Mouse (Mus musculus): ENCODE data around the gene Map4.
A peak's percentile ranks its signal among the peaks of the same experiment; 100 is the strongest.
"Not testable (repeated sequence)": the region's sequence is repeated elsewhere in the genome, so short reads cannot be mapped to it uniquely, and the experiment has no call there.

Gene Map4

DNA sequence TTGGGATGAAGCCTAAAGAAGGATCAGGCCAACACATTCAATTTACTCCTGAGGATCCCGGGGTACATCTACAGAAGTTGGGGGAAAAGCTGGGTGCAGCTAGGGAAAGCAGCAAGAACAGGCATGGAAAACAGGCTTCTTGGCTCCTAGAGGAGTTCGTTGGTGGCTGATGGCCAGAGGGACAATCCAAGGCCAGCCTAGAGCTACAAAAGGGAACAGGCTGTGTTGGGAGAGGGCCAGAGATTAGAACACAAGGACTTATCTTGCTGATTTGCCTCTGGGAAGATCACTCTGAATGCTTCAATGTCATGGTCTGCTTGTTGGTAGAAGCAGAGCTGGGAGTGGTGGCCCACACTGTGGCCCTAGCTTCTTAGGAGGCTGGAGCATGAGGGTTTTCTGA is 13.3 kb upstream of the Map4 start:
- DNase-seq (ENCODE audit: low spot score), result peak; percentile 23

DNA sequence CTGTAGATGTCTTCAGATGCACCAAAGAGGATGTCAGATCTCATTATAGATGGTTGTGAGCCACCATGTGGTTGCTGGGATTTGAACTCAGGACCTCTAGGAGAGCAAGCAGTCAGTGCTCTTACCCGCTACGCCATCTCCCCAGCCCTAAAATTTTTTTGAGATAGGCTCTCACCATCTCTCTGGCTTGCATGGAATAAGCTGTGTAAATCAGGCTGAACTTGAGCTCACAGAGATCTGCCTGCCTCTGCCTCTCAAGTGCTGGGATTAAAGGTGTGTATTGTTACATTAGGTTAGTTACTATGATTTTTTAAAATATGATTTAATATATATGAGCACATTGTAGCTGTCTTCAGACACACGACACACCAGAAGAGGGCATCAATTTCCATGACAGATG is 2.1 kb upstream of the Map4 start:
- DNase-seq (ENCODE audit: low spot score), result no peak

DNA sequence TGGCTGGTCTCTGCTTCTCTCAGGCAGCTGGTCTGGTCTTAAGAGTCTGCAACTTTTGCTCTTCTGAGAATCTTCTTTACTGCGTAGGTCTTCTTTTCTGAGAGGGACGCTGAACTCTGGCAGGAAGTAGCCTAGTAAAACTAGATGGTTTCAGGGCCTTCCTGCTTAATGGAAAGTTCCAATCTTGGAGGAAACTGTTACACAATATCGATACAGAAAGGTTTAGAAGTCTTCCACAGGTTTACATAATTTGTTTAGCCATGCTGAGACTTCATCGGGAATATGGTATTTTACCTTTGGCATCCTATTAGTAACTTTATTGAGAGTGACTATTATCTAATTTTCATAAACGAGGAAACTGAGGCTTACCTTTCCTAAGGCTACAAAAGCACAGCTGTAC is 1.2 kb upstream of the Map4 start:
- DNase-seq (ENCODE audit: low spot score), result no peak

DNA sequence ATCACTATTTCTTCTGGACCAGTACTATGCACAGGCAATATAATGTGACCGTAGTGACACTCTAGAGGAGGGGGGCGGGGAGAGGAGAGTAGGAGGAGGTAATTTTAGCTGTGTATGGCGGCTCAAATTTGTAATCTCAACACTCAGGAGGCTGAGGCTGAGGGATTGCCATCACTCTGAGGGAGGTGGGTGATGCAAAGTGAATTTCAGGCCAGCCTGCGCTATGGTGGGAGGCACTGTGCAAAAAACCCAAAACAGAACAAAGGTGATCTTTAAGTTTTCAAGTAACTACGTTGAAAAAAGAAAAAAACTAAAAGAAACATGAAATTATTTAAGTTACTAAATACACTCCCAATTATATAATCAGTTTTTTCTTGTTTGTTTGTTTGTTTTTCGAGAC is 508 bp upstream of the Map4 start:
- DNase-seq (ENCODE audit: low spot score), result no peak

DNA sequence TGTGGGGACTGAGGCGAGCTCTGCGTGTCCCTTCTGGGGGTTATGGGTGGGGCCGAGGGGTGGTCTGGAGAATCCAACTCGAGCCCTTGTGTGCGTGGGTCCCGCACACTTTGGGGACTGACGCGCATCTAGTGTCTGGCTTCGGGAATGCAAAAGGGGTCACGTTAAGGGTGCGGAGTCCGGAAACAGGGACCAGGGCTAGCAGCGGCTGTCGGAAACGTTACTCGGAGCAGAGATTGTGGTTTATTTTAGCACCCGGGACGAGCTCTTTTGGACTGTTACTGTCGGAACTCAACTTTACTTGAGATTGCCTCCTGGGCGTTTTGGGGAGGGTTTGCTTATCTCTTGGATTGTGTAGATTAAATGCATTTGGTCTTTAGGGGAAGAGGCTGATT is 1.1 kb downstream of the Map4 start:
- peak; percentile 18 for DNase-seq (ENCODE audit: low spot score)

DNA sequence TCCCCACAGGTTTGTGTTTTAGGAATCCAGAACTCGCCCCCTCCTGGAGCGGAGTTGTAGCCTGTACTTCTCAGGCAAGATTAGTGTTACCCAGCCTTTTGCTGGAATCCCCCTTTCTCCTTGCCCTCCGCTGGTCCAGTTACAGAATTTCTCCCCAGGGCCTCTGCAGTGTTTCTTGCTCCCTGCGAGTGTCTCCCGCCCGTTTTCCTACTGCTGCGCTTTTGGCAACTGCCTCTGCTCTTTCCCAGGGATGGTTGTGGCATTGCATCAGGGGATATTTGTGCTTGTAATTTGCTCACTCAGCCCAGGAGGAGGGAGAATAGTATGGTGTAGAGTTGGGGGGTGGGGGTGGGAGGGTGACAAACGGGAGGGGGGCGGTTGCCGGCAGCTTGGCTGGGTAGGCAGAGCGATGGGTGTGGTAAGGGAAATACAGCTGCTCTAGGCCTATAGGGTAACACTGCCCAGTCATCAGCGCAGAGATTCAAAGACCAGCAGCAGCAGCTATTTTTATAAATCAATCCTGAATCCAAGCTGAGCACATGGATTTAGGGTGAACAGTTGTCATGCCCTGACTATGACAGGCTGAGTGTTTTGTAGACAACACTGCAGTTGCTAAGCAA is 1.6 kb downstream of the Map4 start:
- DNase-seq (ENCODE audit: low spot score), result peak; percentile 50

DNA sequence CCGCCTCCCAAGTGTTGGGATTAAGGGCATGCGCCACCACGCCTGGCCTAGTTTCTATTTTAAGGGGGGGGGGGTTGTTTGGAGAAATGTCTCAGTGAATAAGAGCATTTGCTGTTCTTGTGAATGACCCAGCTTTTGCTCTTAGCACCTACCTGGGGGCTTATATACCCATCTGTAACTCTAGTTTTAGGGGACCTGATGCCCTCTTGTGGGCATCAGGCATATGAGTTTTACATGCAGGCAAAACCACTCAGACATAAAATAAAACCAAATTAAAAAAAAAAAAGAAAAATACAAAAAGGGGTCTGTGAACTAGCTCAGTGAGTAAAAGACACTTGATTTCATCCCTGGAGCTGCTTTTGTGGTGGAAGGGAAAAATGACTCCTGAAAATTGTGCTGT is 8.1 kb downstream of the Map4 start:
- no peak for DNase-seq (ENCODE audit: low spot score)

DNA sequence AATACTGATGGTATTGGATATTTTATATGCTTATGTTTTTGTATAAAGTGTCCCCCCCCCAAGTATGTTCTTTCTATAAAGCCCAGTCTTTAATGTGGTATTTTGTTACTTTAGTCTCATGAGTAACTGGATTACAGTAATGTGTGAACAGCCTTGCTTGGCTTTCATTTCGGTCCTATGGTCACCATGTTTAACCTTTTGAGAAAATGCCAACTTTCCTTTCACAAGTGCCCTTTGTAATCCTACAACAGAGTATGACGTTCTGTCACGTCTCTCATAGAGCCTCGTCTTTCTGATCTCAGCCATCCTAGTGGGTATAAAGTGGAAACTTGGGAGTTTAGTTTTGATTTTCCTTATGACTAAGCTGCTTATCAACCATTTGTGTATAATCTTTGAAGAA is 11.5 kb downstream of the Map4 start:
- DNase-seq (ENCODE audit: low spot score), result no peak

DNA sequence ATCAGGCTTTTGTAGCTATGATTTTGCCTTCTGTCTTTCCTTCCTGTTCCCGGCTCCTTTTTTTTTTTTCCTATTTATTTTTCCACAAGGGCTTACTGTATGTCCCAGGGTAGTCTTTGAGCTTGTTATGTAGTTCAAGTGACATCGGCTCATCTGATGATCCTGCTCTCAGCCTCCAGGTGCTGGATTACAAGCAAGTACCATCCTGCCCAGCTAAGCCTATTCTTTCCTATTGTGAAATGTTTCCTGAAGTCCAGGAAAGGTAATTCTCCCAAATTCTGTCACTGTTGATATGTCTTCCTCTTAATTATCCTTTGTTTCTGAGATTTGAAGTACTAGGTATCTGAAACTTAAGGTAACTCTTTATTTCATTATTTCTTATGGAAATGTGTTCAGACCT is 13.5 kb downstream of the Map4 start:
- no peak for DNase-seq (ENCODE audit: low spot score)

DNA sequence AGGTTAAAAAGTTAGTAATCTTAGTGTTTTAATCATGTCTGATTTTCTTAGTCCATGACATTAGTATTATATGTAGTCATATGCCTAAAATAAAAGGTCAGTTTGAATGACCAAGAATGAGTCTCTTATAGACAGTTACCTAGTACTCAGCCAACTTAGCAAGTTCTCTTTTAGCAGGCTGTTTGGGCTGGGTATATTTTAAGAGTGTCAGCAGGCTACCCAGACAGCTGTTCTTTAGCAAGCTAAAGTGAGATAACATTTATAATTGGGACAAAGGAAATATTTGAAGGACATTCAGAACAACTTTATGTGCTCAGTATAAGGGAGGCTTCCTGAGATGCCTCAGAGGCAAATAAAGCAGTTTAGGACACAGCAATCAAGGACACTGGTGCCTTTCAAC is 17.3 kb downstream of the Map4 start:
- no peak for DNase-seq (ENCODE audit: low spot score)

DNA sequence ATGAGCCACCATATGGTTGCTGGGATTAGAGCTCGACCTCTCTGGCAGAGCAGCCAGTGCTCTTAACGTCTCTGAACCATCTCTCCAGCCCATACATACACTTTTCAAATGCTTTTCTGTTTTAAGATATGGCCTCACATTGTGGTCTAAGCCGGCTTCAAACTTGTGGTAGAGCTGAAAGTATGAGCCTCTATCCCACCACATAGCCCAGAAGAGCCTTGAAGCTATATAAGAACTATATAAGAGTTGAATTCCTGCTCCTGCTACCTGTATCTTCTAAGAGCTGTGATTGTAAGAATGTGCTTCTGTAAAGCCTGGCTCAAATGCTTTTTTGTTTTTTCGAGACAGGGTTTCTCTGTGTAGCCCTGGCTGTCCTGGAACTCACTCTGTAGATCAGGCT is 18.5 kb downstream of the Map4 start:
- DNase-seq (ENCODE audit: low spot score), result no peak

DNA sequence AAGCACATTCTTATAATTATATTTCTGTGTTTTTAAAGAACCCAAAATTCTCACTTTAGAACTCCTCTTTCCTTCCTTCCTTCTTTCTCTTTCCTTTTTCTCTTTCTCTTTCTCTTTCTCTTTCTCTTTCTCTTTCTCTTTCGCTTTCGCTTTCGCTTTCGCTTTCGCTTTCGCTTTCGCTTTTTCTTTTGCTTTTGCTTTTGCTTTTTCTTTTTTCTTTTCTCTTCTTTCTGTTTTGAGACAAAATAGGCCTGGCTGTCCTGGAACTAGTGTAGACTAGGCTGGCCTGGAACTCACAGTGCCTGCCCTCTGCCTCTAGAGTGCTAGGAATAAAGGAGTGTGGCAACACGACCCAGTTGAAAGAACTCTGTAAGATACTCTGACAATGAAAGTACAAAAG is 22.3 kb downstream of the Map4 start:
- no peak for DNase-seq (ENCODE audit: low spot score)

DNA sequence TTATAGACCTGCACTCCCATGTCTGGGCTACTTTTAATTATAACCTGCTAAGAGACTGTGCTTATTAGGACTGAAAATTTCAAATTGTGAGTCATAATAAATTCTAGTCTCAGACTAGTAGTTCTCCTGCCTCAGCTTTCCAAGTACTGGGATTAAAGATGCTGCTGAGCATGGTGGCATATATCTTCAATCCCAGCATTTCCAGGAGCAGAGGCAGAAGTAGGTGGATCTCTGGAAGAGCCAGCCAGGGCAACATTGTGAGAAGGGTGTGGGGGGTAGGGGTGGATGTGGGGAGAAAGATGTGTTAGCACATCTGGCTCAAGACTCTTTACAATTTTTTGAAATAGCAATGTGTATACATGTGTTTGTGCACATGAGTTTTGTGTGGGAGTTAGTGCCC is 23.4 kb downstream of the Map4 start:
- DNase-seq (ENCODE audit: low spot score), result no peak

DNA sequence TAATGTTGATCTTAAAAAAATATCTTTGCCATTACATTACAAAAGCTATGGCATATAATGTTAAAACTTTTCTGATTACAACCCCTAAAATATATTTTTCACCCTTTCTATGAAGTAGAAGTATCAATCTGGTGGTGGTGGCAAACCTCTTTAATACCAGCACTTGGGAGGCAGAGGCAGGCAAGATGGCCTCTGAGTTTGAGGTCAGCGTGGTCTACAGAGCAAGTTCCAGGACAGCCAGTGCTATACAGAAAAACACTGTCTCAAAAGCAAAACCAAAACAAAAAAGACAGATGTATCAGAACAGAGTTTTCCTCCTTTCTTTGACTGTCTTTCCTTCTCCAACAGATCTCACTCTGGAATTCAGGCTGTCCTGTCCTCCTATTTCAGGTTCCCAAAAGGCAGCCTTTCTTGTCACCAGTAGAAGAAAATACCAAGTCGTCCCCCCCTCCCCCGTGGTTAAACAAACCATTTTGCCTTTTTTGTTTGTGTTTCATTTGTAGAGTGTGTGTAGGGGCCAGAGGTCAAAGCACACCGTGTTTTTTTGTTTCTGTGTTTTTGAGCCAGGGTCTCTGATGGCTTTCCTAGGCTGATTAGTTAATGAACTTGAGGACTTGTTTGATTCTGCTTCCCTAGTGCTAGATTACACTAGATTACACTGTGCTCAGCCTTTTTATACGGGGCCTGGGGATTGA is 28.3 kb downstream of the Map4 start:
- DNase-seq (ENCODE audit: low spot score), result no peak

DNA sequence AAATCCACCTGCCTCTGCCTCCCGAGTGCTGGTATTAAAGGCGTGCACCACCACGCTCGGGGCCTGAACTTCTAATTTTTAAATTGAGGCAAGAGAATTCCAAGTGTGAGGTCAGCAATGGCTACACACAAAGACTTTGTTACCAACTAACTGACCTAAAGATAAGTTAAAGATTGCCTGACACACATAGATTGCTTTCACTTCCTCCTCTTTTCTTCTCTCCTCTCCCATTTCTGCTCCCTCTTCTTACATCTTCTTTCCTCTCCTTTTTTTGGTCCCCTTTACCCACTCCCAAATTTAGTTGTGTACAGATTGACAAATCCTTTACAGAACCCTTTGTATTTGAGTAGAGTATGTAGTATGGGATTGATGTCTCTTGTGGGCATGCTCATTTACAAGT is 29.3 kb downstream of the Map4 start:
- DNase-seq (ENCODE audit: low spot score), result no peak

DNA sequence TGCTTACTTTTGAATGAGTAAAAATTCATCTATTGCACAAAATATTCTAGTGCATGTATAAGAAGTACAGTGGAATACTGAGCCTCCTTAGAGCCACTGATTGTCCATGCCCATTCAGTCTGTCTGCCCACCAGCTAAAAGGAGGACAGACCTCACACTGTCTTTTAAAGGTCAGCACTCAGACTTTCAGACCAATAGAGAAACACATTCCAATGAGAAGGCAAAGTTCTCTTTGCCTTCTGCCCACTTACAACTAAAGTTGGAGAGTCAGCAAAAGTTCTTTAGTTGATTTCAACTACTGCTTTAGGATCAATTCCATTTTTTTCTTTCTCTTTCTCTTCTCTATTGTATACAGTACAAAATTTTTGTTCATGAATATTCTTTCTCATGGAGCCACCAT is 33.5 kb downstream of the Map4 start:
- no peak for DNase-seq (ENCODE audit: low spot score)

DNA sequence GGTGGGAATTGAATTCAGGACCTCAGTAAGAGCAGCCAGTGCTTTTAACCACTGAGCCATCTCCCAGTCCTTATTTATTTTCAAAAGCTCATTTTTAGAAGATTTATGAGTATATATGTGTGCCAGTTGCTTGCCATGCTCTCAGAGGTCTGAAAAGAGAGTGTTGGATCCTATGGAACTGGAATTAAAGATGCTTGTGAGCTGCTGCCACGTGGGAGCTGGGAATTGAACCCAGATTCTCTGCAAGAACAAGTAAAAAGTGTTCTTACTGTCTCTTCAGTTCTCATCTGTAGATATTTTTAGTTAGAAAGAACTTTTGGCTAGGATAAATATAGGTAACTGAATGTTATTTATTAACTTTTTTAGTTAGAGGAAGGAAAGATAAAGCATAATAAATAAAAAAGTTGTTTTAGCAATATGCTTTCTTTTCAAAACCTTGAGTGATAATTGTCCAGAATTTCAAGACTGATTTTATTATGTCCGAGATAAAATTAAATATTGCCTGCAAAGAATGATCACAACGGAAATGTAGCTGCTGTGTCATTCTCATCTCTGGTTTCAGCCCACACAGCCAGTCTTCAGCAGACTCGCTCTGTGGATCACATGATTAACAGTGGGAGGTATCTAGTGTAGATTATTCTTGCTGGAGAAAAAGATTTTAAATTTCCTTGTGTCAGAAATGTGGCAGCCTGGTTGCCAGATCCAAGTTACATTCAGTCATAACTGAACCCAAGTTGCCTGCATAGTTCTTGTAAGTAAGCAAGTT is 37.3 kb downstream of the Map4 start:
- no peak for DNase-seq (ENCODE audit: low spot score)

DNA sequence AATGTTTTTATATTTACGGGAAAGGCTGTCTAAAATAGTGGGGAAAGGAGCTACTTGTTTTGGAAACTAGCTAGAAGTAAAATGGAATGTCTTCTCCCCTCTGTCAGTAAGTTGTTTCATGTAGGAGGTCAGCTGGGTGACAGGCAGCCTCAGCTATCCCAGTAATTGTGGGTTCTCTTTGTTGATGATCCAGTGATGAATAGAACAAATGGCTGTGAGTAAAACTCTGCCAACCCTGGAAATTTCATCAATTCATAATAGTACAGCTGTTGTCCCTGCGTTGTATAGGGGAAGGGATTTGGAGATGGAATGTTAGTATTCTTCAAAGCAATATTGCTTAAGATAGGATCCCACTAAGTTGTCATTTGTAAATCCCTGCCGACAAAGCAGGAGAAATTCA is 37.9 kb downstream of the Map4 start:
- DNase-seq (ENCODE audit: low spot score), result no peak

DNA sequence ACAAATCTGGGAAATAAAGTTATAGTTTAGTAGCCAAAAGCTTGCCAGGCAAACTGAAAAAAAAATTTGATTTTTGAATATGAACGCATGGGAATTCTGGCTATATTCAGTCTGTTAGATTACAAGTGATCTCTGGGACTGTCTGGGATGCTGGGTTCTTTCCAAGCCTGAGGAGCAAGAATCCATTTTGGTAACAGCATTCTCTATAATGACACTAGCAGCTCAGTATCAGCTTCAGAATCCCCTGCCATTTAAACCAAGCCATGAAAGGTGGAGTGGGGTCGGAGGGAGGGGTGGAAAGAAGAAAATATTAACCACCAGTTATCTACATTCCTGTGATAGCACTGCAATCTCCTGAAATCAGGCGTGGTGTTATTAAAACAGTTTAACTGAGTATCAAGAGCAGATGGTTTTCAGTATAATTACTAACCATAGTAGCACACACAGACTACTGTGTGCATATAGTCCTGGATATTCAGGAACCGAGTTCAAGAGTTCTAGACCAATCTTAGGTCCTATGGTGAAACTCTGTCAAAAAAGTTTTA is 38.6 kb downstream of the Map4 start:
- no peak for DNase-seq (ENCODE audit: low spot score)

DNA sequence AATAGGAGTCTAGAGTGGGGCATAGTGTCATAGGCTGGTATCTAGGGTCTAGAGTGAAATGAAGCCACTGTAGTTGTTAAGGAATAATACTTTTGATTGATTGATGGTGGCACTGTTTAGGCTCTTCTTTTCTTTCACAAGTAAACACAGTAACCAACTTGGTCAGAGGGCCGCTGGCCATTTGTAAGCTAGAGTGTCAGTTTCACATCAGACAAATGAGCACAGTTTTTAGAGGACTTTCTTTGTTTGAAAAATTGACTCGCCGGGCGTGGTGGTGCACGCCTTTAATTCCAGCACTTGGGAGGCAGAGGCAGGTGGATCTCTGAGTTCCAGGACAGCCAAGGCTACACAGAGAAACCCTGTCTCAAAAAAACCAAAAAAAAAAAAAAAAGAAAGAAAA is 40.5 kb downstream of the Map4 start:
- not testable (repeated sequence) for DNase-seq (ENCODE audit: low spot score)

DNA sequence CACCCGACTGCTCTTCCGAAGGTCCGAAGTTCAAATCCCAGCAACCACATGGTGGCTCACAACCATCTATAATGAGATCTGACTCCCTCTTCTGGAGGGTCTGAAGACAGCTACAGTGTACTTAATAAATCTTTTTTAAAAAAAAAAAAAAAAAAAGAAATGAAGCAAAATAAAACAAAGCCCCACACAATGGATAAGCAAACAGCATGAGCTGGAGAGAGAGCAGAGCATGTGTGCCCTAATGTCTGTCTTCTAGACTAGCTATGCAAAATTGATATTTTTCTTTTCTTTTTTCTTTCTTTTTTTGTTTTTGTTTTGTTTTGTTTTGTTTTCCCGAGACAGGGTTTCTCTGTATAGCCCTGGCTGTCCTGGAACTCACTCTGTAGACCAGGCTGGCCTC is 49.0 kb downstream of the Map4 start:
- DNase-seq (ENCODE audit: low spot score), result not testable (repeated sequence)

DNA sequence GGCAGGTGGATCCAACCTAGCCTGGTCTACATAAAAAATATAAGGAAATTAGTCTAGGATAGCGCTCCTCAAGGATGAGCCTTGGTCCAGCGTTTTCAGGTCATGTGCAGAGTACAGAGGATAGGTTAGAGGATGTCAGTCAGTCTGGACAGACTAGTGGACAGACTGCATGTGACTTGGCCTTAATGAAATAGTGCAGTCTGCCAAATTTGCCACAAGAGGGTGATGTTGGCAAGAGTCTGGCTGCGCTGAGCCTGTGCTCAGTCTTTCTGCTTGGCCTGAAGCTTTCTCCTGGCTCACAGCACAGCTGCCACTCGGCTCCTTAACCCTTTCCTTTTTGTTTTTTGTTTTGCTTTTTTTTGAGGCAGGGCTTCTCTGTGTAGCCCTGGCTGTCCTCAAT is 54.2 kb downstream of the Map4 start:
- DNase-seq (ENCODE audit: low spot score), result peak; percentile 51

DNA sequence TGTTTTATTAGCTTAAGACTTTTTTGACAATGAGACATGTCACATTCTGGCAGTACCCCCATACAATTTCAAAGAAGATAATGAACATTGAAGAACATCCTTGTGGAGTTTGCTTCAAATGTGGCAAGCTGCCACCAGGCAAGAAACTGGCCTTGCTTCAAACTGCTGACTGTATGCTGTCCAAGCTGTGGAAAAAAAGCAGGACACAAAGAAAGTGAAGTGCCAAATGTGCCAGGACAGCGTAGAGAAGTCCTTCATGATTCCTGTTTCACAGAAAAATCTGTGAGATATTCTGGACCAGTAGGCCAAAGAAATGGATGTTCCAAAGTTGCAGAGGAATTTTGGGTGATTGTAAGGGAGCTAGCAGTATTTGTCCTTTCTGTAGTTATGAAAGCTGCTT is 57.8 kb downstream of the Map4 start:
- DNase-seq (ENCODE audit: low spot score), result peak; percentile 10

All from urinary bladder, postnatal 14 days (tissue).